Mouse (Mus musculus) kidney, embryonic 16.5 days (tissue): ENCODE measurements around the gene Ddx54. TPM values are rescaled to one million over a fixed set of nuclear protein-coding genes. Genes with fewer than 3 reads are reported as not detected.

ENCODE experiments used
- ATAC-seq: fragments of 200-750 bp; cut with Nextera tagmentation; 2 replicates; pipeline ENCODE4 v1.8.0; 2017; ENCODE audit warnings: moderate TSS enrichment; ENCODE audit not compliant: low FRiP score, low TSS enrichment
- H3K27ac ChIP-seq: fragments of 300-500 bp; sonication (generic); 2 replicates; pipeline ENCODE4 v1.5.1; 2014; ENCODE audit warnings: low read length
- H3K27me3 ChIP-seq: fragments of 300-500 bp; sonication (generic); 2 replicates; pipeline ENCODE4 v1.6.1; 2014; ENCODE audit warnings: low read length, control low read depth, mixed read lengths; ENCODE audit not compliant: insufficient read depth
- H3K36me3 ChIP-seq: fragments of 300-500 bp; sonication (generic); 2 replicates; pipeline ENCODE4 v1.6.1; 2014; ENCODE audit warnings: low read length, control low read depth, mixed read lengths; ENCODE audit not compliant: insufficient read depth
- H3K4me1 ChIP-seq: fragments of 300-500 bp; sonication (generic); 2 replicates; pipeline ENCODE4 v1.6.1; 2014; ENCODE audit warnings: low read length, control low read depth, mixed read lengths; ENCODE audit not compliant: insufficient read depth
- H3K4me2 ChIP-seq: fragments of 300-500 bp; sonication (generic); replicated peaks from 2 replicates; pipeline ENCODE4 v1.6.1; 2014; ENCODE audit warnings: low read depth, low read length
- H3K4me3 ChIP-seq: fragments of 300-500 bp; sonication (generic); 2 replicates; pipeline ENCODE4 v1.5.1; 2014; ENCODE audit warnings: mild to moderate bottlenecking, low read length
- H3K9ac ChIP-seq: fragments of 300-500 bp; sonication (generic); replicated peaks from 2 replicates; pipeline ENCODE4 v1.6.1; 2014; ENCODE audit warnings: low read length
- H3K9me3 ChIP-seq: fragments of 300-500 bp; sonication (generic); 2 replicates; pipeline ENCODE4 v1.6.1; 2016; ENCODE audit warnings: low read length, control low read depth
- WGBS: fragments of 180-500 bp; shearing (Covaris S2); extraction: QIAGEN DNeasy Blood & Tissue Kit; methylation state at CpG from one replicate; pipeline ENCODE4 v1.1.7; 2014; 5-methylcytosine and 5-hydroxymethylcytosine counted together
- polyA plus RNA-seq: library from polyadenylated mRNA; unstranded; fragments of >200 nt; fragmentation: Nextera tagmentation; extraction: Ambion mirVana; gene quantifications from 2 replicates; pipeline ENCODE4 v1.2.1, GENCODE M21; 2015

Ddx54 gene
- polyA plus RNA-seq, 1 experiment from 2014 or later: 53.7 TPM

GRCm38 (mm10) chr5:120606590-120607200 lies 5.8 kb upstream of the Ddx54 start:
- Histone ChIP-seq H3K4me3 (no peak overlapping the region), H3K9ac (no peak overlapping the region), H3K27me3 (no peaks in the 10 kb centered on the region), H3K36me3 (0 out of 2 replicates have a peak, but pooled peaks cover 4% of the 10 kb centered on the region), H3K4me1 (peaks cover 15% of the 10 kb centered on the region), H3K27ac (no peak overlapping the region), H3K4me2 (no peak overlapping the region), H3K9me3 (no peaks in the 10 kb centered on the region)
- 75% methylated on average over 25 of the region's 25 CpGs for WGBS
- no peak for ATAC-seq

GRCm38 (mm10) chr5:120607335-120607734 lies 5.2 kb upstream of the Ddx54 start:
- no peak for ATAC-seq
- Histone ChIP-seq H3K27me3 (no peaks in the 10 kb centered on the region), H3K27ac (no peak overlapping the region), H3K4me1 (peaks cover 15% of the 10 kb centered on the region), H3K9me3 (no peaks in the 10 kb centered on the region), H3K36me3 (0 out of 2 replicates have a peak, but pooled peaks cover 4% of the 10 kb centered on the region), H3K4me2 (no peak overlapping the region), H3K4me3 (no peak overlapping the region), H3K9ac (no peak overlapping the region)
- WGBS: 77% methylated on average over 3 of the region's 3 CpGs

- 73% methylated on average over 16 of the region's 16 CpGs for WGBS
- Histone ChIP-seq H3K27me3 (no peaks in the 10 kb centered on the region), H3K9me3 (no peaks in the 10 kb centered on the region), H3K4me2 (no peak overlapping the region), H3K27ac (no peak overlapping the region), H3K9ac (no peak overlapping the region), H3K4me3 (no peak overlapping the region), H3K36me3 (0 out of 2 replicates have a peak, but pooled peaks cover 4% of the 10 kb centered on the region), H3K4me1 (peaks cover 21% of the 10 kb centered on the region)
- no peak for ATAC-seq
Measured at GRCm38 (mm10) chr5:120609246-120609775, 3.2 kb upstream of the Ddx54 start.

- peak overlapping the region; percentile 75; the same call in 1 of the 2 replicates for H3K9ac ChIP-seq
- 91% methylated on average over 5 of the region's 5 CpGs for WGBS
- no peak overlapping the region for H3K27ac ChIP-seq
- no peaks in the 10 kb centered on the region for H3K27me3 ChIP-seq
- peaks cover 14% of the 10 kb centered on the region for H3K4me1 ChIP-seq
- no peak overlapping the region for H3K4me3 ChIP-seq
- H3K9me3 ChIP-seq: peaks cover 3% of the 10 kb centered on the region; the same call in 1 of the 2 replicates
- no peak for ATAC-seq
- H3K36me3 ChIP-seq: peaks cover 6% of the 10 kb centered on the region
- peak overlapping the region; percentile 82; the same call in 1 of the 2 replicates for H3K4me2 ChIP-seq
Measured at GRCm38 (mm10) chr5:120610906-120611305, 1.6 kb upstream of the Ddx54 start.

- peak overlapping the region; percentile 82 for H3K4me2 ChIP-seq
- H3K27me3 ChIP-seq: no peaks in the 10 kb centered on the region
- no peak overlapping the region for H3K27ac ChIP-seq
- H3K9ac ChIP-seq: peak overlapping the region; percentile 75
- ATAC-seq: no peak
- H3K4me3 ChIP-seq: peak overlapping the region; percentile 74
- peaks cover 4% of the 10 kb centered on the region; the same call in 1 of the 2 replicates for H3K9me3 ChIP-seq
- H3K4me1 ChIP-seq: peaks cover 14% of the 10 kb centered on the region
- WGBS: 45% methylated on average over 8 of the region's 8 CpGs
- H3K36me3 ChIP-seq: peaks cover 9% of the 10 kb centered on the region
Measured at GRCm38 (mm10) chr5:120611416-120611815, 1.1 kb upstream of the Ddx54 start.

GRCm38 (mm10) chr5:120612822-120613604 lies 474 bp downstream of the Ddx54 start:
- peak; percentile 94 for ATAC-seq
- Histone ChIP-seq H3K4me3 (peak overlapping the region; percentile 74), H3K36me3 (peaks cover 20% of the 10 kb centered on the region), H3K27me3 (no peaks in the 10 kb centered on the region), H3K4me2 (peak overlapping the region; percentile 94), H3K4me1 (peaks cover 14% of the 10 kb centered on the region), H3K9me3 (peaks cover 4% of the 10 kb centered on the region; the same call in 1 of the 2 replicates), H3K9ac (peak overlapping the region; percentile 77), H3K27ac (peak overlapping the region; percentile 89)
- WGBS: under 1% methylated on average over 69 of the region's 69 CpGs

- WGBS: 94% methylated on average over 4 of the region's 4 CpGs
- peaks cover 46% of the 10 kb centered on the region for H3K36me3 ChIP-seq
- H3K27me3 ChIP-seq: no peaks in the 10 kb centered on the region
Measured at GRCm38 (mm10) chr5:120615903-120616302, 3.4 kb downstream of the Ddx54 start.

GRCm38 (mm10) chr5:120618778-120619177 lies 6.2 kb downstream of the Ddx54 start:
- H3K9me3 ChIP-seq: peaks cover 4% of the 10 kb centered on the region; the same call in 1 of the 2 replicates
- H3K4me1 ChIP-seq: peaks cover 5% of the 10 kb centered on the region; the same call in 1 of the 2 replicates
- H3K4me3 ChIP-seq: no peak overlapping the region
- 85% methylated on average over 12 of the region's 12 CpGs for WGBS
- ATAC-seq: no peak
- no peak overlapping the region for H3K4me2 ChIP-seq
- peaks cover 71% of the 10 kb centered on the region for H3K36me3 ChIP-seq
- H3K27ac ChIP-seq: no peak overlapping the region
- H3K9ac ChIP-seq: no peak overlapping the region
- no peaks in the 10 kb centered on the region for H3K27me3 ChIP-seq

More at GRCm38 (mm10) chr5:120615903-120616302, 3.4 kb downstream of the Ddx54 start:
- no peak for ATAC-seq
- peaks cover 14% of the 10 kb centered on the region for H3K4me1 ChIP-seq
- H3K4me2 ChIP-seq: no peak overlapping the region
- H3K4me3 ChIP-seq: no peak overlapping the region
- H3K9ac ChIP-seq: no peak overlapping the region
- peaks cover 4% of the 10 kb centered on the region; the same call in 1 of the 2 replicates for H3K9me3 ChIP-seq
- no peak overlapping the region for H3K27ac ChIP-seq

- peaks cover 76% of the 10 kb centered on the region for H3K36me3 ChIP-seq
- WGBS: 12% methylated on average over 5 of the region's 5 CpGs
- ATAC-seq: no peak
Measured at GRCm38 (mm10) chr5:120619201-120619600, 6.7 kb downstream of the Ddx54 start.

More at GRCm38 (mm10) chr5:120619201-120619600, 6.7 kb downstream of the Ddx54 start:
- Histone ChIP-seq H3K4me3 (no peak overlapping the region), H3K4me2 (no peak overlapping the region), H3K4me1 (peaks cover under 1% of the 10 kb centered on the region; the same call in 1 of the 2 replicates), H3K9ac (no peak overlapping the region), H3K27me3 (no peaks in the 10 kb centered on the region), H3K9me3 (peaks cover 4% of the 10 kb centered on the region; the same call in 1 of the 2 replicates), H3K27ac (no peak overlapping the region)
